Mouse (Mus musculus): ENCODE measurements at regions not wholly inside any gene's neighbourhood (a gene's known extent, or its start where the extent isn't known, plus 50 kb on each side); places are given as distances from the start of the nearest gene placed in this dataset.

GRCm38 (mm10) chr16:51524023-51524422 is 507.0 kb upstream of the Cblb start:
- TF ChIP-seq POLR2A (IDR thresholded peaks at IDR 0.05; ENCODE audit: low read depth, low read length), result no peak
- no peak for TF ChIP-seq CTCF (IDR thresholded peaks at IDR 0.05; ENCODE audit: extremely low read depth, insufficient read length, insufficient replicate concordance, low read depth, low read length)
